Mouse (Mus musculus) embryonic facial prominence, embryonic 11.5 days (tissue): ENCODE data around the gene Fem1a. TPM values are rescaled to one million over a fixed set of nuclear protein-coding genes. Genes with fewer than 3 reads are reported as not detected.

Experiments
- ATAC-seq: fragments of 200-750 bp; cut with Nextera tagmentation; replicated peaks from 2 replicates; pipeline ENCODE4 v1.8.0; 2017; ENCODE audit warnings: low read depth; ENCODE audit not compliant: insufficient number of reproducible peaks, low FRiP score, low TSS enrichment
- DNase-seq: peaks from one replicate; pipeline ENCODE4 v3.0.0-alpha.2; 2015; ENCODE audit warnings: low spot score
- H3K27ac ChIP-seq: fragments of 300-500 bp; sonication (generic); replicated peaks from 2 replicates; pipeline ENCODE4 v1.5.1; 2014; ENCODE audit warnings: mild to moderate bottlenecking, low read depth, low read length, control low read depth
- H3K27me3 ChIP-seq: fragments of 300-500 bp; sonication (generic); 2 replicates; pipeline ENCODE4 v1.6.1; 2014; ENCODE audit warnings: mild to moderate bottlenecking, low read length, moderate library complexity, mixed read lengths; ENCODE audit not compliant: control insufficient read depth, insufficient read depth
- H3K36me3 ChIP-seq: fragments of 300-500 bp; sonication (generic); replicated peaks from 2 replicates; pipeline ENCODE4 v1.6.1; 2014; ENCODE audit warnings: low read depth, mild to moderate bottlenecking, low read length, moderate library complexity, mixed read lengths; ENCODE audit not compliant: control insufficient read depth, insufficient read depth
- H3K4me1 ChIP-seq: fragments of 300-500 bp; sonication (generic); 2 replicates; pipeline ENCODE4 v1.6.1; 2014; ENCODE audit warnings: low read length, mixed read lengths; ENCODE audit not compliant: control insufficient read depth, insufficient read depth
- H3K4me2 ChIP-seq: fragments of 300-500 bp; sonication (generic); 2 replicates; pipeline ENCODE4 v1.6.1; 2014; ENCODE audit warnings: low read depth, mild to moderate bottlenecking, control low read depth, low read length, moderate library complexity
- H3K4me3 ChIP-seq: fragments of 300-500 bp; sonication (generic); 2 replicates; pipeline ENCODE4 v1.5.1; 2014; ENCODE audit warnings: low read depth, low read length, control low read depth
- H3K9ac ChIP-seq: fragments of 300-500 bp; sonication (generic); replicated peaks from 2 replicates; pipeline ENCODE4 v1.6.1; 2014; ENCODE audit warnings: mild to moderate bottlenecking, control low read depth, low read length
- H3K9me3 ChIP-seq: fragments of 300-500 bp; sonication (generic); replicated peaks from 2 replicates; pipeline ENCODE4 v1.6.1; 2016; ENCODE audit warnings: mild to moderate bottlenecking, low read length, inconsistent platforms, mixed read lengths; ENCODE audit not compliant: control insufficient read depth
- WGBS: fragments of 180-500 bp; shearing (Covaris S2); extraction: QIAGEN DNeasy Blood & Tissue Kit; methylation state at CpG from one replicate; pipeline ENCODE4 v1.1.7; 2014; 5-methylcytosine and 5-hydroxymethylcytosine counted together
- polyA plus RNA-seq: library from polyadenylated mRNA; unstranded; fragments of >200 nt; fragmentation: Nextera tagmentation; extraction: Ambion mirVana; gene quantifications from 2 replicates; pipeline ENCODE4 v1.2.1, GENCODE M21; 2014

The Fem1a gene
- polyA plus RNA-seq, 1 experiment from 2014 or later = 10.1 TPM

DNA sequence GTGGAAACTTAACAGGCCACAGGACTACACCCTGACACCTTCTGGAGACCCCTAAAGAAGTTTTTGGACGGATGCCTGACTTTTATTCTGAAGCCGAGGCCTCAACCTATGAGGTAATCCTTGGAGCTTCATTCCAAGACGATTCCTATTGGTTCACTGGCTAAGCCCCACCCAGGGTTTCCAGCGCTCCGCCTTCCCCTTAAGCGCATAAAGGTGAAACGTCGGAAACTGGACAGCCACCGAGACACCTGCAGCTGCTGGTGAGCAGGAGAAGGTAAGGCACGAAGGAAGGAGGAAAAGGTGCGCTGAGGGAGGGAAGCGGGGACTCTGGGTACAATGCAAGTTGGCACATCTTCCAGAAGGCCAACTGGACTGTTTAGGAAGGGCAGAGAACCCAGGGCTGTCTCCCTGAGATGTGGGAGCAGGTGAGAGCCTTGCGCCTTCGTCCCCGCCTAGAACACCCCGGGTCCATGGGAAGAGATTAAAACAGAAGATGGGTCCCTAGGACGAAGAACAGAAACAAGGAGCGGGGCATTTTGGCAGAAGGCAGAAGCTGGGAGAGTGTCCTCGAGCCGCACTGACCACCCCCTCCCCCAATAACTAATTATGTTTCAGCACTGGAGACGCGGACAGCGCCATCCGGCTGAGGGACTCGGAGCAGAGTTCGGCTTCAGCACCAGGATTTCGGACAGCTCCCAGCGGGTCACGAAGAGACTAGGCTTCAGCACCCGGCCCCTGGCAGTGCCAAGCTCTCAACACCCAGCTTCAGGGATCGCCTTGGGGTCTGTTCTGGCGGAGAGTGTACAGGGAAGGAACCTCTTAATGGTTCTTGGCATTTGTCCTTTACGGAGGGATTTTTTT is 14.8 kb upstream of the Fem1a start:
- H3K9ac ChIP-seq = no peak overlapping the region

GRCm38 (mm10) chr17:56245608-56246007 is 11.0 kb upstream of the Fem1a start:
- no peaks in the 10 kb centered on the region for H3K36me3 ChIP-seq
- no peak for DNase-seq
- peaks cover 5% of the 10 kb centered on the region; the same call in 1 of the 2 replicates for H3K27me3 ChIP-seq
- no peak overlapping the region for H3K27ac ChIP-seq
- H3K4me2 ChIP-seq = no peak overlapping the region
- 59% methylated on average over 7 of the region's 7 CpGs for WGBS
- H3K9ac ChIP-seq = no peak overlapping the region
- no peaks in the 10 kb centered on the region for H3K9me3 ChIP-seq
- H3K4me3 ChIP-seq = no peak overlapping the region
- ATAC-seq = no peak
- no peaks in the 10 kb centered on the region; the same call in 1 of the 2 replicates for H3K4me1 ChIP-seq

More for the DNA sequence above, 14.8 kb upstream of the Fem1a start:
- WGBS = 2% methylated on average over 33 of the region's 33 CpGs
- Histone ChIP-seq H3K27me3 (peaks cover 5% of the 10 kb centered on the region; the same call in 1 of the 2 replicates), H3K9me3 (no peaks in the 10 kb centered on the region), H3K27ac (no peak overlapping the region), H3K4me2 (no peak overlapping the region; the same call in 1 of the 2 replicates), H3K36me3 (no peaks in the 10 kb centered on the region), H3K4me1 (peaks cover 3% of the 10 kb centered on the region; the same call in 1 of the 2 replicates), H3K4me3 (no peak overlapping the region)
- peak; percentile 95 for DNase-seq
- ATAC-seq = peak; percentile 48; the same call in 1 of the 2 replicates

DNA sequence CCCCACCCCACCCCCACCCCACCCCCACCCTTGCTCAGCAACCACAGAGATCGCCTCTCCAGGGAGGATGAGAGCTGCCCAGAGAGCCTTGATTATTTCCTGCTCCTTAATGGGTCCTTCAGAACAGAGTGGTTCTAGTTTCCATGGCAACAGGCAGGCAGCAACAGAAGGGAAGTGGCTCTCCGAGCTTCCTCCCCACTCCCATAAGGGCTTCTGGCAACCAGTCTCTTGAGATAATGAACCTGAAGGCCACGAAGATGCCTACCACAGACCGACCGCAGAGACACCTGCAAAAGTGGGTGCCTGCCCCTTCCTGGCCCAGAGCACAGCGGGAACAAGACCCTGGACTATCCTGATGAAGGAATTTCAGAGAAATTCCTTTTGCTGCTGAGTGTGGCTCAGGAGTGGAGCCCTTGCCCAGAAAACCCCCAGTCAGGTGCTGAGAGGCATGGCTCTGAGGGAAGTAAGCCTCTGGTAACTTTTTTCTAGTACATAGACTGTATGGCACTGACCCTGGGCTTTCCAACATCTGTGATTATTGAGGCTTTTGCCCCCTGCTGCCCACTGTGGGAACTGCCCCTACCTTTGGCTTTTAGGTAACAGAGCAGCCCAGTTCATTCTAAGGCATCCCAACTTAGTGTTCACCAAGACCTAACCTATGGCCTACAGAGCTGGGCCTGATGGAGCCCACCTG is 5.3 kb upstream of the Fem1a start:
- ATAC-seq = no peak
- H3K4me2 ChIP-seq = no peak overlapping the region
- no peak overlapping the region for H3K4me3 ChIP-seq

DNA sequence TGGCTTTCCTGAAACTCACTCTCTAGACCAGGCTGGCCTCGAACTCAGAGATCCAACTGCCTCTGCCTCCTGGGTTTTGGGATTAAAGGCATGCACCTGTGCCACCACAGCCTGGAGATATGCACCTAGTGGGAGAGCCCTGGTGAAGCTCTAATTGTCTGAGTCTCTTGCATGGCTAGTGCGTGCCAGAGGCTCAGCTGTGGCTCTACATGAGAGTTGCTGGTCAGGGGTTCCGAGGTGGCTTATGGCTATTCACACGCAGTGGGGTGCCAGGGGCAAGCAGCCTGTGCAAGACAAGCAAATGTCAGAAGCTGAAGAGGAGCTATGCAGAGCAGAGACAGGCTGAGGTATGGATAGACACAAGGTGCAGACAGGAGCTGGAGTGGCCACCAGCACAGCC is 1.9 kb upstream of the Fem1a start:
- 83% methylated on average over 4 of the region's 4 CpGs for WGBS
- no peak overlapping the region for H3K27ac ChIP-seq
- DNase-seq (no peak), ATAC-seq (no peak)
- H3K27me3 ChIP-seq = no peaks in the 10 kb centered on the region
- no peak overlapping the region for H3K9ac ChIP-seq
- H3K36me3 ChIP-seq = no peaks in the 10 kb centered on the region
- H3K4me2 ChIP-seq = no peak overlapping the region
- H3K4me1 ChIP-seq = no peaks in the 10 kb centered on the region; the same call in 1 of the 2 replicates
- H3K9me3 ChIP-seq = no peaks in the 10 kb centered on the region
- no peak overlapping the region for H3K4me3 ChIP-seq

More for the DNA sequence above, 5.3 kb upstream of the Fem1a start:
- peak; percentile 81 for DNase-seq
- Histone ChIP-seq H3K27me3 (no peaks in the 10 kb centered on the region), H3K9me3 (no peaks in the 10 kb centered on the region), H3K27ac (no peak overlapping the region), H3K4me1 (no peaks in the 10 kb centered on the region; the same call in 1 of the 2 replicates), H3K36me3 (no peaks in the 10 kb centered on the region), H3K9ac (no peak overlapping the region)
- 28% methylated on average over 6 of the region's 6 CpGs for WGBS

DNA sequence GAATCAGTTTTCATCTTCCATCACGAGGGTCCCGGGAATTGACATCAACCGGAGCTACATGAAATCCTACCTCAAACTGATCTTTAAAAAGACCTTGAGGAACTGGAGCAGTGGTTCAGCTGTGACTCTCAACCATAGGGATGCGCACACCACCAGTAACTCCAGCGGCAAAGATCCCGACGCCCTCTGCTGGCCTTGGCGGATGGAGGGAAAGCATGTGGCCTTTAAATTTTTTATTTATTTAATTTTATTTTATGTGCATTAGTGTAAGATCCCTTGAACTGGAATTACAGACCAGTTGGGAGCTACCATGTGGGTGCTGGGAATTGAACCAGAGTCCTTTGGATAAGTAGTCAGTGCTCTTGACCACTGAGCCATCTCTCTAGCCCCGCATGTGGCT is 1.2 kb upstream of the Fem1a start:
- DNase-seq = peak; percentile 52
- 20% methylated on average over 9 of the region's 9 CpGs for WGBS
- Histone ChIP-seq H3K9ac (no peak overlapping the region), H3K4me1 (no peaks in the 10 kb centered on the region; the same call in 1 of the 2 replicates), H3K27me3 (no peaks in the 10 kb centered on the region), H3K9me3 (no peaks in the 10 kb centered on the region), H3K36me3 (no peaks in the 10 kb centered on the region), H3K27ac (no peak overlapping the region), H3K4me2 (no peak overlapping the region; the same call in 1 of the 2 replicates), H3K4me3 (no peak overlapping the region)
- ATAC-seq = peak; percentile 1; the same call in 1 of the 2 replicates

DNA sequence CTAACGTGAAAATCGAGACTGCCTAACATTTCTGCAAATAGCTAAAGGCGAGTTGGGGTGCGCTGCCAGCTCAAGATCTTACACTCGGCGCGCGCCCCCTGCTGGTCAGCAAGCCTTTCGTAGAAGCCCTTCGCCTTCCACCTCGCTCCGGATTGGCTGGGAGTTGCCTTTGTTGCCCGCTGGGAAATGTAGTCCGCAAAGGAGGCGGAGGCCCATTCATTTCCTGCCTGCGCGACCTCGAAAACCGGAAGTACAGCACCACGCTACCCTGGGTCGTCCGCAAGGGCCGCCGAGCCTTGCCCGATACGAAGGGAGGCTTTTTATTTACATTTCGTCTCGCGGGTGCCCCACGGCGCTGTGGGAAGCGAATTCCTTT is 759 bp upstream of the Fem1a start:
- Histone ChIP-seq H3K9me3 (no peaks in the 10 kb centered on the region), H3K4me1 (no peaks in the 10 kb centered on the region; the same call in 1 of the 2 replicates), H3K4me2 (peak overlapping the region; percentile 71), H3K36me3 (no peaks in the 10 kb centered on the region), H3K27ac (peak overlapping the region; percentile 78), H3K27me3 (no peaks in the 10 kb centered on the region), H3K4me3 (peak overlapping the region; percentile 57), H3K9ac (peak overlapping the region; percentile 54; the same call in 1 of the 2 replicates)
- peak; percentile 99 for DNase-seq
- under 1% methylated on average over 32 of the region's 32 CpGs for WGBS
- ATAC-seq = peak; percentile 90

GRCm38 (mm10) chr17:56257181-56257894 is 728 bp downstream of the Fem1a start:
- Histone ChIP-seq H3K4me3 (peak overlapping the region; percentile 68), H3K9me3 (no peaks in the 10 kb centered on the region), H3K4me2 (peak overlapping the region; percentile 90), H3K36me3 (no peaks in the 10 kb centered on the region), H3K9ac (peak overlapping the region; percentile 53), H3K27me3 (no peaks in the 10 kb centered on the region), H3K27ac (no peak overlapping the region), H3K4me1 (no peaks in the 10 kb centered on the region)
- 13% methylated on average over 46 of the region's 58 CpGs for WGBS
- DNase-seq = no peak
- ATAC-seq = no peak
